Mouse (Mus musculus) CH12.LX (cell line): ENCODE measurements around the gene Rrp1.

ENCODE experiments used
- CTCF ChIP-seq, 2 experiments: IDR thresholded peaks in 1 of 2; conservative IDR thresholded peaks in 1 of 2; 2 replicates each; pipeline ENCODE4 v1.5.1; 2011 to 2012; ENCODE audit warnings: low read depth in 2 of 2, low read length in 2 of 2, improper control_type of control experiment in 1 of 2, inconsistent platforms in 1 of 2, mild to moderate bottlenecking in 1 of 2, moderate library complexity in 1 of 2
- KAT2A ChIP-seq: IDR thresholded peaks from 2 replicates; pipeline ENCODE4 v1.6.1; 2012; ENCODE audit warnings: low read length, improper control_type of control experiment, inconsistent platforms; ENCODE audit not compliant: insufficient replicate concordance
- MEF2A ChIP-seq: IDR thresholded peaks from 2 replicates; pipeline ENCODE4 v1.6.1; 2014; ENCODE audit warnings: low read depth, mild to moderate bottlenecking, inconsistent platforms, low read length, improper control_type of control experiment, borderline replicate concordance
- MXI1 ChIP-seq: IDR thresholded peaks from 2 replicates; pipeline ENCODE4 v1.6.1; 2011; ENCODE audit warnings: mild to moderate bottlenecking, low read depth, low read length, improper control_type of control experiment
- MYC ChIP-seq: IDR thresholded peaks from 2 replicates; pipeline ENCODE4 v1.6.1; 2011; ENCODE audit warnings: low read depth, mild to moderate bottlenecking, improper control_type of control experiment, low read length
- POLR2A ChIP-seq: IDR thresholded peaks from 2 replicates; pipeline ENCODE4 v1.6.1; 2011; ENCODE audit warnings: low read depth, mild to moderate bottlenecking, improper control_type of control experiment, low read length
- SMC3 ChIP-seq: IDR thresholded peaks from 2 replicates; pipeline ENCODE4 v1.6.1; 2011; ENCODE audit warnings: low read depth, low read length, improper control_type of control experiment
- TBP ChIP-seq: conservative IDR thresholded peaks from 2 replicates; pipeline ENCODE4 v1.6.1; 2011; ENCODE audit warnings: low read depth, low read length, improper control_type of control experiment
- USF1 ChIP-seq: IDR thresholded peaks from 2 replicates; pipeline ENCODE4 v1.6.1; 2014; ENCODE audit warnings: low read depth, mild to moderate bottlenecking, inconsistent platforms, low read length, improper control_type of control experiment
- ZNF384 ChIP-seq: IDR thresholded peaks from 2 replicates; pipeline ENCODE4 v1.6.1; 2012; ENCODE audit warnings: low read depth, low read length, improper control_type of control experiment, inconsistent platforms

GRCm38 (mm10) chr10:78364106-78364505 lies 48.7 kb downstream of the Rrp1 start:
- no peak for TF ChIP-seq USF1
- TF ChIP-seq SMC3, result no peak
- no peak for TF ChIP-seq POLR2A
- TF ChIP-seq TBP, result no peak
- TF ChIP-seq CTCF (conservative IDR thresholded peaks at IDR 0.05 in 1 of 2, IDR thresholded peaks at IDR 0.05 in 1 of 2; ENCODE audit: low read depth in 2 of 2, low read length in 2 of 2), result no peak
- TF ChIP-seq MXI1, result no peak
- no peak for TF ChIP-seq MEF2A
- TF ChIP-seq KAT2A, result no peak
- no peak for TF ChIP-seq ZNF384
- TF ChIP-seq MYC, result no peak
